Mouse (Mus musculus) adrenal gland, adult 2 months (tissue): Measurements from ENCODE around the gene Spr. TPM values are rescaled to one million over a fixed set of nuclear protein-coding genes. Genes with fewer than 3 reads are reported as not detected.
A peak's percentile ranks its signal among the peaks of the same experiment; 100 is the strongest.

ENCODE experiments used
- DNase-seq: peaks from one replicate; pipeline ENCODE4 v3.0.0; 2021
- polyA plus RNA-seq: library from polyadenylated mRNA; depleted of rRNA; stranded (reverse); fragments of >200 nt; gene quantifications from 2 replicates; pipeline ENCODE4 v1.2.3, GENCODE M21; 2012; rRNA removed
- total RNA-seq, 2 experiments: library from RNA; stranded (reverse); gene quantifications; 2 replicates each; pipeline ENCODE4 v1.2.3; 2021

The Spr gene
- total and polyA plus RNA-seq, 3 experiments, result 43.9 to 74.8 (median 56.3) TPM

DNA sequence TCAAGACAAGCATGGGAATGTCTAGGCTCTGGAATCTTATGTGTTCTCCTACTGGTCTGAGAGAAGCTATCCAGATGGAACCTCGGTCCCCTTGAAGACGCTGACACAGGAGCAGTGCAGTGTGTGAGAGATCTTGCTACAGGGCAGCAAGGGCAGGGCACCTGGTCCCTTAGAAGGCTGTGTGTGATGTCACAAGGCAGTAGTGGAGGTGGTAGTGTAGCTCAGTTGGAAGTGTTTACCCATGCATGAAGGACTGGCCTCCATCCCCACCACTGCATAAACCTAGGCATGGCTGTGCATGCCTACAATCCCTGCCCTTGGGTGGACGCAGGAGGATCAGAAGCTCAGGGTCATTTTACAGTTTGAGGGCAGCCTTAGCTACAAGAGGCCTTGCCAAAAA lies 5.3 kb downstream of the Spr start:
- peak; percentile 13 for DNase-seq

DNA sequence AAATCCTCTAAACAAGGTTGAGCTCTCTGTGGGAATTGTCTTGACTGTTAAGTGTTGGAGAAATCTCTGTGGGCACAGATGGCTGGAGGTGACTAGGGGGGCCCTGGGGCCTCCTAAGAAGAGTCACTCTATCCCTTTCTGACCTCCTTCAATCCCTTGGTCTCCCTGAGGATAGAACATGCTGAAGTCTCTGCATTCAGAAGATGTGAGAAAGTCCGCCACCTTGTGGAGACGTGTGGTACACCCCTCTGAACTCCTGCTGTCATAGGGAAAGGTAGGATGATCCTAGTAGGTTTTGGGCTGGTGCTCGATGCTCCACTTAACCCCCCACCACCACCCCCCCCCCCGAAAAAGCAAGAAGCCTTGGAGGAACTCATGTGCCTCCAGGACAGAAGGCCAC lies 5.9 kb downstream of the Spr start:
- peak; percentile 62 for DNase-seq

DNA sequence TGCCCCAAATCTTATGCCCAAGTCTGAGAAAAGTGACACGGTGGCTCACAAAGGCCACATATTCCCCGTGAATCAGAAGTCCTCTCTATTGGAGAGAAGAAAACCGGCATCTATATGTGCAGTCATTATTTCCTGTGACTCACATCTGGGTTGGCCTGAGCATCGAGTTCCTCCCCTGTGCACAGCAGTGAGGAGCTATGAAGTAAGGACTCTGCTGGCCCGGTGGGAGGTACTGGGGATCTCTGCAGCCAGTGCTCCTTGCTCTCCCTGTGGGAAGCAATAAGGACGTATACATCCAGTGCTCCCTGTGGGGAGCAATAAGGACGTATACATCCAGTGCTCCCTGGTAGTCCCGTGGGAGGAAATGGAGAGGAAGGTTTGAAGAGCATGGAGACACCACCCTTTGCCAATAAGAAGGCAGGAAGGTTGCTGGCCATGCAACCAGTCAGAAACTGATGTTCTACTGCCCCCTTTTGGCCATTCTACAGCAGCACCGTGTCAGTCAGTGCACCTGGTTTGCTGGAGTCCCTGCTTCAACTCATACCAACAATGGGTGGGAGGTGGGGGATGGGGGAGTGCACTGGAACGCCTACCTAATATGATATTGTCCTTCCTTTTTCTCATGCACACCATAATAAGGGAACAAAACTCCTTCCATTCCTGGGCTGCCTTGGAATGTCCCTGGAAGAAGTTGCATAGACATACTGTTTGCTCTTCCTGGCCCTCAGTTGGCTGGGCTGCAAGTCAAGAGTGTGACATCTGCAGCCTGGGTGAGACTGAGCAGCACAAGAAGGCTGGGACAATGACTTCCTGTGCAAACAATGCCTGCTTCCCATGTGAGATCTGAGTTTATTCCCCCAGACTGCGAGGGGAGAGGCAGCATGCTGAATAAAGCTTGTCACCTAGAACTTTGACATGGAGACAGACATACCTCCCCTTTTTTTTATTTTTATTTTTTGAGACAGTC lies 19.7 kb downstream of the Spr start:
- peak; percentile 67 for DNase-seq

DNA sequence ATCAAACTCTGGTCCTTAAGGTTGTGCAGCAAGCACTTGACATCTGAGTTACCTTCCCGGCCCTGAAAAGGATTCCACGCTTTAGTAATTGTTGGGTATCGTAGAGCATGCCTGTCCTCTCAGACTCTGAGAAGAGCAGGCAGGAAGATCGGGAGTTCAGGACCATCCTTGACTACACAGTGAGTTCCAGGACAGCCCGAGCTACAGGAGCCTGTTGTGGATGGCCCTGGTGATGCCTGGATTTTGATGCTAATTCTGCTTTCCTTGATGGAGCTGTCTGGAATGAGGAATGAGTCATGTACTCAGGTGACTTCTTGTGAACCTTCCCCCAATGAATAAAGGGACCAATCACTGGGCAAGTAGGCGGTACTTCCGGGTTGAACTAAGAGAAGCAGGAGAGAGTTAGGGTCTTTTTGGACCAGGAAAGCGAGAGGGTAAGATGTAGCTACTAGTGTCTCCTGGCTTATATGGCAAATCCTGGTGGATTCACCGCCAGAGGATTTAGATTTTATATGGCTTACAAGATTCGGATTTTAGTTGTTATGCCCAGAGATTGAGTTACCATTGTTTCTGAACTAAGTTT lies 32.4 kb downstream of the Spr start:
- no peak for DNase-seq

DNA sequence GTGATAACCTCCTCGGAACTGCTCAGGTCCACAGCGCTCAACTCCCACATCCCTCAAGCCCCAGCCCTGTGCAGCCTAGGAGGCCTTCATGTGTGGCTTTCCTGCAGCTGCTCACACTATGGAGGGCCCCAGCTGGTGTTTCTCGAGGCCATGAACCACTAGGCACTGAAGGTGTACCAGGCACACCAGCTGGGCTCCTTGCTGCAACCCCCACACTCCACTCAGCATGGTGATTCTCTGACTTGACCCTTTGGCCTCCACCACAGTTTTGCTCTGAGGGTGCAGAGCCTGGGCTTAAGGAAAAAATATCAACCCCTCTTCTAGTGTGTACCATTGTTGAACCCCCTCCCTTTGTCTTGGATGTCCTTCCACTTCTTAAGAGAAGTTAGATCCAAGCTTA lies 34.2 kb downstream of the Spr start:
- no peak for DNase-seq

- DNase-seq, result peak; percentile 90
These were observed 41.1 kb downstream of the Spr start for GRCm38 (mm10) chr6:85096441-85096840.

- DNase-seq, result peak; percentile 28
These were observed 50.1 kb downstream of the Spr start for GRCm38 (mm10) chr6:85087425-85087824.

DNA sequence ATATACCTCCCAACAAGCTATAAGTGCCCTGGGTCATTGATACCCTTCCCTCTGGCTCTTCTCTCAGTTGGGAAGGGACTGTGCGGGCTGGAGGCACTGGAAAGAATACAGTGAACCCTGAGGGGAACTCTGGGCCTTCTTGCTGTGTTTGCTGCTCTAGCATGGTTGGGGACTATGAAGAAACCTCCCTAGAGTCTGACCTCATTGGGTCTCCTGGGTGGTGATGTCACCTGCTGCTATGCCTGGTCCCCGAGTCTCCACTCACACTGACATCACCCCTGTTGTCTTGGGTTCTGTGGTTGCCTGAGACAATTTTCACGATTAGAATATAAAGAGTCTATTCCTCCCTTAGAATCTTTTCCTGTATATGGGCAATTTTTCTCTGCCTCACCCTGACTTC lies 50.9 kb downstream of the Spr start:
- DNase-seq, result peak; percentile 21

Other genes starting within 250 kb of the Spr start
- gene Exoc6b, start 68.3 kb downstream of the Spr start, total RNA-seq, result 10 to 100 TPM; 42.8 to 45.1 TPM
- gene Exoc6b, start 68.3 kb downstream of the Spr start, polyA plus RNA-seq, result 5.8 and 7.4 TPM in 2 replicates
- not detected for gene Emx1, start 49.7 kb upstream of the Spr start, total RNA-seq
- gene Emx1, start 49.7 kb upstream of the Spr start, polyA plus RNA-seq, result not detected in 2 replicates
- gene Sfxn5, start 195.7 kb upstream of the Spr start, total RNA-seq, result 10 to 100 TPM; 26.1 to 36.3 TPM
- 9.0 and 29.0 TPM in 2 replicates for gene Sfxn5, start 195.7 kb upstream of the Spr start, polyA plus RNA-seq
- 10 to 100 TPM; 22.7 to 47.7 TPM for gene Rab11fip5, start 236.9 kb upstream of the Spr start, total RNA-seq
- gene Rab11fip5, start 236.9 kb upstream of the Spr start, polyA plus RNA-seq, result 33.7 and 35.4 TPM in 2 replicates